Mouse (Mus musculus) CH12.LX (cell line): Measurements from ENCODE around the gene Hnrnpa0. TPM values are rescaled to one million over a fixed set of nuclear protein-coding genes. Genes with fewer than 3 reads are reported as not detected.

Experiments used
- DNase-seq: peaks from one replicate; pipeline ENCODE4 v3.0.0-alpha.2; 2013; ENCODE audit errors: extremely low read depth
- H3K27ac ChIP-seq: 2 replicates; pipeline ENCODE4 v1.5.1; 2012; ENCODE audit warnings: low read depth, mild to moderate bottlenecking, control low read depth, moderate library complexity; ENCODE audit not compliant: insufficient read depth
- H3K27me3 ChIP-seq: replicated peaks from 2 replicates; pipeline ENCODE3; 2012; ENCODE audit warnings: inconsistent platforms
- H3K36me3 ChIP-seq, 2 experiments: replicated peaks in 1 of 2; 2 replicates each; pipeline versions ENCODE3 to v1.6.1; 2012; ENCODE audit warnings: inconsistent platforms in 1 of 2, low read length in 1 of 2, mild to moderate bottlenecking in 1 of 2, mixed read lengths in 1 of 2, moderate library complexity in 1 of 2; ENCODE audit not compliant: control insufficient read depth in 1 of 2, insufficient read depth in 1 of 2
- H3K4me1 ChIP-seq, 2 experiments: 2 replicates each; pipeline ENCODE4 v1.6.1; 2012; ENCODE audit warnings: inconsistent platforms in 1 of 2, moderate library complexity in 1 of 2; ENCODE audit not compliant: insufficient read depth in 2 of 2, control insufficient read depth in 1 of 2
- H3K4me2 ChIP-seq: 2 replicates; pipeline ENCODE4 v1.6.1; 2012; ENCODE audit warnings: low read depth, mild to moderate bottlenecking, control low read depth; ENCODE audit not compliant: poor library complexity, insufficient read depth, severe bottlenecking
- H3K4me3 ChIP-seq, 3 experiments: fragments of 150-350 bp in 1 of 3; sonication (generic) in 1 of 3; replicated peaks in 1 of 3; 2 replicates each; pipeline versions ENCODE3 to v1.5.1; 2011 to 2012; ENCODE audit warnings: low read depth in 2 of 3, low read length in 2 of 3, mild to moderate bottlenecking in 2 of 3, moderate library complexity in 2 of 3, control low read depth in 1 of 3, improper control_type of control experiment in 1 of 3, inconsistent platforms in 1 of 3, mixed read lengths in 1 of 3; ENCODE audit not compliant: poor library complexity in 1 of 3
- H3K79me2 ChIP-seq: replicated peaks from 2 replicates; pipeline ENCODE4 v1.6.1; 2012; ENCODE audit warnings: mild to moderate bottlenecking, moderate library complexity; ENCODE audit not compliant: control insufficient read depth, poor library complexity, insufficient read depth, severe bottlenecking; ENCODE audit errors: extremely low read depth
- H3K9ac ChIP-seq: 2 replicates; pipeline ENCODE4 v1.6.1; 2012; ENCODE audit warnings: low read depth, mild to moderate bottlenecking, control low read depth, moderate library complexity; ENCODE audit not compliant: insufficient read depth
- H3K9me3 ChIP-seq: replicated peaks from 2 replicates; pipeline ENCODE3; 2012; ENCODE audit warnings: low read length, inconsistent platforms, mixed read lengths
- CHD1 ChIP-seq: IDR thresholded peaks from 2 replicates; pipeline ENCODE4 v1.6.1; 2012; ENCODE audit warnings: low read depth, low read length, improper control_type of control experiment, inconsistent platforms
- CHD2 ChIP-seq: IDR thresholded peaks from 2 replicates; pipeline ENCODE4 v1.6.1; 2011; ENCODE audit warnings: low read length, improper control_type of control experiment
- ELF1 ChIP-seq: IDR thresholded peaks from 2 replicates; pipeline ENCODE4 v1.6.1; 2014; ENCODE audit warnings: low read depth, mild to moderate bottlenecking, inconsistent platforms, low read length, improper control_type of control experiment
- EP300 ChIP-seq: IDR thresholded peaks from 2 replicates; pipeline ENCODE4 v1.6.1; 2011; ENCODE audit warnings: low read length, improper control_type of control experiment
- ETS1 ChIP-seq: conservative IDR thresholded peaks from 2 replicates; pipeline ENCODE4 v1.6.1; 2012; ENCODE audit warnings: low read depth, mild to moderate bottlenecking, inconsistent platforms, low read length, improper control_type of control experiment, moderate library complexity
- GABPA ChIP-seq: IDR thresholded peaks from 2 replicates; pipeline ENCODE4 v1.6.1; 2012; ENCODE audit warnings: low read depth, low read length, improper control_type of control experiment, inconsistent platforms; ENCODE audit not compliant: insufficient replicate concordance
- JUN ChIP-seq: IDR thresholded peaks from 2 replicates; pipeline ENCODE4 v1.6.1; 2011; ENCODE audit warnings: low read depth, mild to moderate bottlenecking, low read length, improper control_type of control experiment, moderate library complexity; ENCODE audit not compliant: insufficient read depth
- JUND ChIP-seq: conservative IDR thresholded peaks from 2 replicates; pipeline ENCODE4 v1.6.1; 2011; ENCODE audit warnings: low read depth, low read length, improper control_type of control experiment
- MAZ ChIP-seq: IDR thresholded peaks from 2 replicates; pipeline ENCODE4 v1.6.1; 2012; ENCODE audit warnings: low read depth, mild to moderate bottlenecking, inconsistent platforms, low read length, improper control_type of control experiment, moderate library complexity
- MYC ChIP-seq: IDR thresholded peaks from 2 replicates; pipeline ENCODE4 v1.6.1; 2011; ENCODE audit warnings: low read depth, mild to moderate bottlenecking, improper control_type of control experiment, low read length
- NELFE ChIP-seq: IDR thresholded peaks from 2 replicates; pipeline ENCODE4 v1.6.1; 2011; ENCODE audit warnings: low read depth, low read length, improper control_type of control experiment
- NRF1 ChIP-seq: IDR thresholded peaks from 2 replicates; pipeline ENCODE4 v1.6.1; 2014; ENCODE audit warnings: low read depth, mild to moderate bottlenecking, inconsistent platforms, low read length, improper control_type of control experiment, moderate library complexity
- PAX5 ChIP-seq: IDR thresholded peaks from 2 replicates; pipeline ENCODE4 v1.6.1; 2012; ENCODE audit warnings: low read length, inconsistent platforms, mixed read lengths
- POLR2A ChIP-seq: IDR thresholded peaks from 2 replicates; pipeline ENCODE4 v1.6.1; 2011; ENCODE audit warnings: low read depth, mild to moderate bottlenecking, improper control_type of control experiment, low read length
- POLR2AphosphoS2 ChIP-seq: IDR thresholded peaks from 2 replicates; pipeline ENCODE4 v1.6.1; 2011; ENCODE audit warnings: low read depth, low read length, improper control_type of control experiment
- RCOR1 ChIP-seq: conservative IDR thresholded peaks from 2 replicates; pipeline ENCODE4 v1.6.1; 2012; ENCODE audit warnings: low read depth, mild to moderate bottlenecking, inconsistent platforms, low read length, improper control_type of control experiment
- SIN3A ChIP-seq: IDR thresholded peaks from 2 replicates; pipeline ENCODE4 v1.6.1; 2012; ENCODE audit warnings: low read length, improper control_type of control experiment, inconsistent platforms
- SMC3 ChIP-seq: IDR thresholded peaks from 2 replicates; pipeline ENCODE4 v1.6.1; 2011; ENCODE audit warnings: low read depth, low read length, improper control_type of control experiment
- TCF12 ChIP-seq: IDR thresholded peaks from 2 replicates; pipeline ENCODE4 v1.6.1; 2014; ENCODE audit warnings: low read depth, mild to moderate bottlenecking, inconsistent platforms, low read length, improper control_type of control experiment
- UBTF ChIP-seq: IDR thresholded peaks from 2 replicates; pipeline ENCODE4 v1.6.1; 2012; ENCODE audit warnings: low read depth, mild to moderate bottlenecking, inconsistent platforms, low read length, improper control_type of control experiment, moderate library complexity
- USF2 ChIP-seq: conservative IDR thresholded peaks from 2 replicates; pipeline ENCODE4 v1.6.1; 2011; ENCODE audit warnings: low read depth, low read length, improper control_type of control experiment
- ZC3H11A ChIP-seq: IDR thresholded peaks from 2 replicates; pipeline ENCODE4 v1.6.1; 2012; ENCODE audit warnings: low read depth, mild to moderate bottlenecking, inconsistent platforms, low read length, improper control_type of control experiment
- ZMIZ1 ChIP-seq: IDR thresholded peaks from 2 replicates; pipeline ENCODE4 v1.6.1; 2012; ENCODE audit warnings: low read depth, mild to moderate bottlenecking, inconsistent platforms, low read length, improper control_type of control experiment
- ZNF384 ChIP-seq: IDR thresholded peaks from 2 replicates; pipeline ENCODE4 v1.6.1; 2012; ENCODE audit warnings: low read depth, low read length, improper control_type of control experiment, inconsistent platforms
- dilution Hi-C: fragments of 300-500 bp; cut with MboI; formaldehyde crosslinking; loops from 2 replicates; pipeline ENCODE4 v1.14.3; 2020; ENCODE audit warnings: low sequenced_read_pairs; ENCODE audit not compliant: extremely low pct_unique_long_range_greater_than_20kb, extremely low pct_ligation_motif_present
- in situ Hi-C: fragments of 300-500 bp; cut with MboI; formaldehyde crosslinking; loops from 3 replicates; pipeline ENCODE4 v1.14.3; 2019; ENCODE audit warnings: low sequenced_read_pairs, low pct_ligation_motif_present, low pct_unique_long_range_greater_than_20kb, mixed read lengths
- polyA plus RNA-seq: library from polyadenylated mRNA; unstranded; fragments of >175 nt; gene quantifications from 2 replicates; pipeline ENCODE4 v1.2.1, GENCODE M21; 2012; ENCODE audit warnings: low read depth; ENCODE audit not compliant: insufficient read length
- total RNA-seq, 2 experiments: library from RNA; depleted of rRNA; stranded (reverse); fragments of 300-350 nt in 1 of 2; fragments of >200 nt in 1 of 2; gene quantifications; 2 replicates each; pipeline ENCODE4 v1.2.3; 2012 to 2014

Hnrnpa0 gene
- total and polyA plus RNA-seq, 3 experiments = 104 to 139 (median 126) TPM

GRCm38 (mm10) chr13:58113061-58113900 is 15.1 kb downstream of the Hnrnpa0 start, which contains the start of gene Klhl3:
Gene Klhl3, minus strand, starts transcription at chr13:58113592.
- in situ Hi-C loops (no loop called here), dilution Hi-C loops (no loop called here)
- DNase-seq = no peak
- no peaks in the 10 kb centered on the region for H3K79me2 ChIP-seq
- H3K36me3 ChIP-seq = no peaks in the 10 kb centered on the region
- H3K9me3 ChIP-seq = no peaks in the 10 kb centered on the region
- peaks cover 6% of the 10 kb centered on the region for H3K27me3 ChIP-seq
- H3K4me3 ChIP-seq = peak within 1 kb of the TSS in 2 of 3 experiments; percentile 5 to 32
- TF ChIP-seq JUND = no peak
- no peak for TF ChIP-seq CHD1
- no peak for TF ChIP-seq ZNF384
- no peak for TF ChIP-seq CHD2
- TF ChIP-seq GABPA = no peak
- no peak for TF ChIP-seq MYC
- no peak for TF ChIP-seq SIN3A
- TF ChIP-seq EP300 = no peak
- TF ChIP-seq ETS1 = no peak
- no peak for TF ChIP-seq USF2
- TF ChIP-seq TCF12 = no peak
- no peak for TF ChIP-seq SMC3
- no peak for TF ChIP-seq UBTF
- H3K4me1 ChIP-seq = peaks cover 0 to 18% of the 10 kb centered on the region in 2 experiments; a peak in 2 of 4 replicates
- H3K4me2 ChIP-seq = peak within 1 kb of the TSS; percentile 52; the same call in 1 of the 2 replicates
- H3K9ac ChIP-seq = no peak within 1 kb of the TSS
- no peak within 1 kb of the TSS for H3K27ac ChIP-seq

DNA sequence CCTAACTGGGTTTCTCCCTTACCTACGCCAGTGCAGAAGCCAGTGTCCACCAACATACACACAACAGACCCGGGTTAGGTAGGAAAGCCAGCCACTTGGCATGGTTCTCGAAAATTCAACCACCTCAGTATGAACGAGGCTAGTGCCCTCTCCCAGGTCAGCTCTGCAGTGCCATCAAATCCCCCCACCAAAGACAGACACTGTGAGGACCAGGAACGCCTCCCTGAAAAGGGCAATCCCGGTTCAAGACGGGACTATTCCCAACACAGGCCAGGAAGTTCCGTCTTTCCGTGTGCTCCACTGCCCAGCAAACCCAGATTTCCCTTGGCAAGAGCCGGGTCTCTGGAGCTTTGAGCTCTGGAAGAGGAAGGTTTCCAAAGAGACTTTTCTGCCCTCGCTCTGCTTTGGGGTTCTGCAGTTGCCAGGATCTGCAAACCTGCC is 15.7 kb downstream of the Hnrnpa0 start:
- Histone ChIP-seq H3K4me2 (no peak overlapping the region), H3K4me1 (peaks cover 0 to 17% of the 10 kb centered on the region in 2 experiments; a peak in 2 of 4 replicates), H3K4me3 (no peak overlapping the region), H3K9me3 (no peaks in the 10 kb centered on the region), H3K36me3 (no peaks in the 10 kb centered on the region), H3K27me3 (peaks cover 8% of the 10 kb centered on the region), H3K9ac (no peak overlapping the region), H3K27ac (no peak overlapping the region), H3K79me2 (no peaks in the 10 kb centered on the region)
- DNase-seq = no peak
- dilution Hi-C loops (no loop called here), in situ Hi-C loops (no loop called here)
- TF ChIP-seq RCOR1 (no peak), PAX5 (no peak), EP300 (no peak), POLR2A (no peak), ELF1 (no peak), ZMIZ1 (no peak), ZC3H11A (no peak), POLR2AphosphoS2 (no peak), SIN3A (no peak), USF2 (no peak), MAZ (no peak), UBTF (no peak), NELFE (no peak), JUND (no peak), JUN (no peak), NRF1 (no peak)
